18 mouse cellular contexts compared by ENCODE assay signal in the genomic region with DNA sequence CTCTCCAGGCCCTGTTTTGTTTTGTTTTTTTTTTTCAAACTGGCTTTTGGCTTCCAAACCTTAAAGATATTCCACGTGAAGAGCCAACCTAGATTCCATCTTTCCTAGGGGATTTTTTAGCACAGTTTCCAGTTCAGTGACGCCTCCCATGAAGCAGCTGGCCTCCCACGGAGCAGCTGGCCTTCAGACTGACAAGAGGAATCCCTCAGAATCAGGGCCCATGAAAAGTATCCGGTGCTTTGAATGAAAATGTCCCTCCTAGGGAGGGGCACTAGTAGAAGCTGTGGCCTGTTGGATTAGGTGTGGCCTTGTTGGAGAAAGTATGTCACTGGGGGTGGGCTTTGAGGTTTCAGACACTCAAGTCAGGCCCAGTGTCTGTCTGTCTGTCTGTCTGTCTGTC. TPM values are rescaled to one million over a fixed set of nuclear protein-coding genes. Genes with fewer than 3 reads are reported as not detected.
DNase-seq lines count a peak whose midpoint lies in the region; TF ChIP-seq lines count a peak whose summit lies in the region.
"Had no signal": no experiment of that assay in that cellular context is flagged by ENCODE, and none has a peak within 500 bp of the region (broad histone marks: within the 10 kb centered on the region; RNA-seq: fewer than 3 reads in every experiment).

No protein-coding gene starts in this region.

- H3K27me3 ChIP-seq in myocyte (ENCODE audit: control insufficient read depth, insufficient read depth, insufficient read length) = no peaks in the 10 kb centered on the region
- H3K27me3 ChIP-seq: CH12.LX had no signal

- H3K27ac ChIP-seq in layer of hippocampus, adult 2 months = no peak overlapping the region
- H3K27ac ChIP-seq: embryonic facial prominence, embryonic 13.5 days; forebrain, embryonic 12.5 days; gastrocnemius, adult 2 months; heart, embryonic 13.5 days; hindbrain, embryonic 12.5 days had no signal

- no peaks in the 10 kb centered on the region for H3K36me3 ChIP-seq in myocyte (ENCODE audit: control insufficient read depth, insufficient read depth)
- H3K36me3 ChIP-seq: embryonic facial prominence, embryonic 13.5 days; forebrain, embryonic 12.5 days; heart, embryonic 13.5 days; hindbrain, embryonic 12.5 days had no signal

- DNase-seq in adrenal gland, postnatal 10 days = peak; percentile 28
- DNase-seq in adrenal gland, postnatal 4 days (ENCODE audit: low spot score in 2 of 2) = no peak
- peak; percentile 35 to 36 for DNase-seq in left cerebral cortex, adult 18-20 months (ENCODE audit: low spot score in 2 of 2)
- no peak for DNase-seq in left cerebral cortex, adult 9 months (ENCODE audit: low spot score in 2 of 2)
- DNase-seq in R1 (ENCODE audit: low read depth, low spot score) = peak; percentile 66
- no peak for DNase-seq in layer of hippocampus, adult 2 months (ENCODE audit: low spot score in 2 of 2)
- DNase-seq: cerebellum, adult 11-12 months; cerebellum, adult 9-10 months; cerebellum, postnatal 25 days; gastrocnemius, adult 2 months; gastrocnemius, postnatal 25 days; heart, postnatal 4 days had no signal

- no peak for TF ChIP-seq POLR2A in myocyte (IDR thresholded peaks at IDR 0.05; ENCODE audit: insufficient read length, low read depth)

- H3K79me2 ChIP-seq in myocyte (ENCODE audit: control insufficient read depth, insufficient read depth) = peaks cover 15% of the 10 kb centered on the region

- H3K4me3 ChIP-seq in myocyte = no peak overlapping the region
- H3K4me3 ChIP-seq in layer of hippocampus, adult 2 months = no peak overlapping the region
- H3K4me3 ChIP-seq: embryonic facial prominence, embryonic 13.5 days; forebrain, embryonic 12.5 days; gastrocnemius, adult 2 months; heart, embryonic 13.5 days; hindbrain, embryonic 12.5 days had no signal

- H3K4me2 ChIP-seq in myocyte (ENCODE audit: low read depth) = no peak overlapping the region
- H3K4me2 ChIP-seq: embryonic facial prominence, embryonic 13.5 days; forebrain, embryonic 12.5 days; heart, embryonic 13.5 days; hindbrain, embryonic 12.5 days had no signal

- TF ChIP-seq CTCF in layer of hippocampus, adult 2 months (conservative IDR thresholded peaks at IDR 0.05) = no peak

- H3ac ChIP-seq in myocyte (ENCODE audit: control insufficient read depth, insufficient read length) = no peak overlapping the region

TF ChIP-seq in myocyte, 11 proteins besides CTCF, POLR2A, EP300 and RAD21:
- TF ChIP-seq TCF12 (IDR thresholded peaks at IDR 0.05; ENCODE audit: insufficient read depth, poor library complexity, severe bottlenecking) (peak; percentile 53), POLR2AphosphoS2 (IDR thresholded peaks at IDR 0.05; ENCODE audit: insufficient read length, low read depth) (no peak), MYOG (IDR thresholded peaks at IDR 0.05; ENCODE audit: control insufficient read depth in 1 of 3, insufficient read depth in 1 of 3, insufficient read length in 2 of 3, low read depth in 2 of 3) (peak in 2 of 3 experiments; percentile 6 to 83), MYOD1 (IDR thresholded peaks at IDR 0.05; ENCODE audit: control insufficient read depth in 1 of 3, insufficient read length in 2 of 3, low read depth in 2 of 3) (peak in 2 of 3 experiments; percentile 69 to 79)
TF ChIP-seq in myocyte: peak in this region for 3.

RNA-seq across cellular contexts. Expression of a gene that starts 2.9 kb away (rescaled TPM):
- total RNA-seq in adrenal gland, postnatal 10 days (2021) = 10 to 100 TPM; 53.0 to 60.6 TPM
- total RNA-seq in adrenal gland, postnatal 4 days (2021) = 10 to 100 TPM; 61.9 to 63.6 TPM
- 10 to 100 TPM; 27.6 to 29.3 TPM for total RNA-seq in left cerebral cortex, adult 18-20 months (2021)
- polyA plus RNA-seq in myocyte (2012; fragmentation: generic; extraction: Trizol) = 51.4 TPM
- 10 to 100 TPM; 24.4 to 25.9 TPM for total RNA-seq in layer of hippocampus, adult 2 months (2021)

Comparison
In these comparisons a context has a peak if more than half of its experiments do, and no peak if none do; other contexts are left out.
1. DNase-seq: peak in adrenal gland, postnatal 10 days (single experiment), left cerebral cortex, adult 18-20 months (2 of 2) and R1 (single experiment); none in adrenal gland, postnatal 4 days (0 of 2), left cerebral cortex, adult 9 months (0 of 2) and layer of hippocampus, adult 2 months (0 of 2).